Mouse (Mus musculus) adrenal gland, postnatal 14 days (tissue): ENCODE results near the gene Mmp15. TPM values are rescaled to one million over a fixed set of nuclear protein-coding genes. Genes with fewer than 3 reads are reported as not detected.

Experiments
- total RNA-seq: library from RNA; stranded (reverse); gene quantifications from 2 replicates; pipeline ENCODE4 v1.2.3, GENCODE M21; 2021

Gene Mmp15
- total RNA-seq, 1 experiment from 2014 or later = 21.3 TPM

Other genes with a start within 250 kb of the Mmp15 start
- 94.1 and 104 TPM in 2 replicates for gene Kifc3, start 149.5 kb upstream of the Mmp15 start, total RNA-seq
- gene Cngb1, start 45.7 kb upstream of the Mmp15 start, total RNA-seq = 1.0 and 2.0 TPM in 2 replicates
- gene Tepp, start 41.7 kb upstream of the Mmp15 start, total RNA-seq = not detected in 2 replicates
- 10.6 and 11.6 TPM in 2 replicates for gene Zfp319, start 20.3 kb upstream of the Mmp15 start, total RNA-seq
- gene Usb1, start 20.0 kb upstream of the Mmp15 start, total RNA-seq = 17.4 and 25.0 TPM in 2 replicates
- gene Cfap20, start 82.6 kb downstream of the Mmp15 start, total RNA-seq = 46.8 and 47.4 TPM in 2 replicates
- gene Csnk2a2, start 137.8 kb downstream of the Mmp15 start, total RNA-seq = 81.9 and 82.2 TPM in 2 replicates
- gene Ccdc113, start 181.8 kb downstream of the Mmp15 start, total RNA-seq = 0.98 and 1.7 TPM in 2 replicates
- gene Prss54, start 224.1 kb downstream of the Mmp15 start, total RNA-seq = not detected in 2 replicates